Mouse (Mus musculus): ENCODE results near the gene Ltv1. TPM values are rescaled to one million over a fixed set of nuclear protein-coding genes. Genes with fewer than 3 reads are reported as not detected.
A peak's percentile ranks its signal among the peaks of the same experiment; 100 is the strongest.
"Not testable (repeated sequence)": the region's sequence is repeated elsewhere in the genome, so short reads cannot be mapped to it uniquely, and the experiment has no call there.

The Ltv1 gene
- total RNA-seq, 2 experiments from 2014 or later: 30.5 to 37.0 TPM

GRCm38 (mm10) chr10:13196872-13197507 is 4.0 kb upstream of the Ltv1 start:
- DNase-seq: no peak

- DNase-seq: not testable (repeated sequence)
These were observed 528 bp upstream of the Ltv1 start for GRCm38 (mm10) chr10:13193496-13193895.

- DNase-seq: no peak
These were observed 3.1 kb downstream of the Ltv1 start for GRCm38 (mm10) chr10:13189881-13190280.

GRCm38 (mm10) chr10:13186754-13187153 is 6.2 kb downstream of the Ltv1 start:
- DNase-seq: no peak

GRCm38 (mm10) chr10:13184170-13184766 is 8.7 kb downstream of the Ltv1 start:
- DNase-seq: no peak

GRCm38 (mm10) chr10:13180211-13180610 is 12.8 kb downstream of the Ltv1 start:
- DNase-seq: no peak

GRCm38 (mm10) chr10:13177973-13178624 is 14.9 kb downstream of the Ltv1 start, which contains the start of gene Zc2hc1b:
TSS of gene Zc2hc1b (minus strand) at chr10:13178023.
- DNase-seq: no peak

- DNase-seq: no peak
These were observed 17.1 kb downstream of the Ltv1 start for GRCm38 (mm10) chr10:13175866-13176265.

- no peak for DNase-seq
These were observed 20.2 kb downstream of the Ltv1 start for GRCm38 (mm10) chr10:13172798-13173221.

- DNase-seq: no peak
These were observed 21.5 kb downstream of the Ltv1 start for GRCm38 (mm10) chr10:13171461-13171860.

GRCm38 (mm10) chr10:13170739-13171448 is 22.1 kb downstream of the Ltv1 start:
- no peak for DNase-seq

GRCm38 (mm10) chr10:13168461-13168860 is 24.5 kb downstream of the Ltv1 start:
- DNase-seq: no peak

GRCm38 (mm10) chr10:13162031-13162430 is 30.9 kb downstream of the Ltv1 start:
- no peak for DNase-seq

- DNase-seq: no peak
These were observed 32.1 kb downstream of the Ltv1 start for GRCm38 (mm10) chr10:13160913-13161312.

GRCm38 (mm10) chr10:13155377-13155776 is 37.6 kb downstream of the Ltv1 start:
- no peak for DNase-seq

- no peak for DNase-seq
These were observed 40.1 kb downstream of the Ltv1 start for GRCm38 (mm10) chr10:13152811-13153364.

- peak; percentile 36 for DNase-seq
These were observed 41.6 kb downstream of the Ltv1 start for GRCm38 (mm10) chr10:13151353-13151752.

GRCm38 (mm10) chr10:13150435-13150834 is 42.5 kb downstream of the Ltv1 start:
- DNase-seq: no peak

- DNase-seq: no peak
These were observed 52.5 kb downstream of the Ltv1 start for GRCm38 (mm10) chr10:13140434-13140833.

GRCm38 (mm10) chr10:13137906-13138305 is 55.1 kb downstream of the Ltv1 start:
- no peak for DNase-seq

- DNase-seq: no peak
These were observed 57.2 kb downstream of the Ltv1 start for GRCm38 (mm10) chr10:13135751-13136150.

- no peak for DNase-seq
These were observed 57.7 kb downstream of the Ltv1 start for GRCm38 (mm10) chr10:13135276-13135675.

- DNase-seq: no peak
These were observed 59.1 kb downstream of the Ltv1 start for GRCm38 (mm10) chr10:13133850-13134249.
